Mouse (Mus musculus) neural tube, embryonic 14.5 days (tissue): Measurements from ENCODE around the gene Ace. TPM values are rescaled to one million over a fixed set of nuclear protein-coding genes. Genes with fewer than 3 reads are reported as not detected.

ENCODE experiments used
- polyA plus RNA-seq: library from polyadenylated mRNA; unstranded; fragments of >200 nt; fragmentation: Nextera tagmentation; extraction: Ambion mirVana; gene quantifications from 2 replicates; pipeline ENCODE4 v1.2.1, GENCODE M21; 2014

Ace gene
- polyA plus RNA-seq, 1 experiment from 2014 or later: 4.0 TPM

Other genes with a start within 250 kb of the Ace start
- gene Cyb561, start 14.6 kb upstream of the Ace start, polyA plus RNA-seq: 37.7 and 38.1 TPM in 2 replicates
- not detected in 2 replicates for gene Ace3, start 26.7 kb downstream of the Ace start, polyA plus RNA-seq
- 3.3 and 9.8 TPM in 2 replicates for gene Kcnh6, start 40.2 kb downstream of the Ace start, polyA plus RNA-seq
- 143 and 164 TPM in 2 replicates for gene Dcaf7, start 68.9 kb downstream of the Ace start, polyA plus RNA-seq
- gene Taco1, start 98.1 kb downstream of the Ace start, polyA plus RNA-seq: 7.1 and 7.3 TPM in 2 replicates
- gene Map3k3, start 116.7 kb downstream of the Ace start, polyA plus RNA-seq: 11.0 and 15.9 TPM in 2 replicates
- 0.88 TPM in 1 of 2 replicates, not detected in the other for gene Gm10840, start 192.9 kb downstream of the Ace start, polyA plus RNA-seq
- gene Limd2, start 192.9 kb downstream of the Ace start, polyA plus RNA-seq: 120 and 140 TPM in 2 replicates
- 33.0 and 34.8 TPM in 2 replicates for gene Strada, start 234.2 kb downstream of the Ace start, polyA plus RNA-seq
- 78.3 and 99.4 TPM in 2 replicates for gene Ccdc47, start 248.4 kb downstream of the Ace start, polyA plus RNA-seq
- gene Ddx42, start 249.0 kb downstream of the Ace start, polyA plus RNA-seq: 73.2 and 97.4 TPM in 2 replicates